Mouse (Mus musculus) CH12F3 (cell line): ENCODE data around the gene Megf8.

Source experiments
- in situ Hi-C: fragments of 300-500 bp; cut with MboI; formaldehyde crosslinking; loops from 2 replicates; pipeline ENCODE4 v1.14.3; 2020; ENCODE audit warnings: low sequenced_read_pairs

Gene Megf8

GRCm38 (mm10) chr7:25316532-25317445 is at the start of gene Megf8:
Gene Megf8, plus strand, starts transcription at chr7:25317164.
- in situ Hi-C loops = no loop called here

- in situ Hi-C loops = no loop called here
These were observed 49.6 kb upstream of the Megf8 start, which contains the start of gene Cic for GRCm38 (mm10) chr7:25267301-25267750. Gene Cic, plus strand, starts transcription at chr7:25267704.

GRCm38 (mm10) chr7:25267751-25268463 is 49.1 kb upstream of the Megf8 start:
- in situ Hi-C loops = no loop called here

DNA sequence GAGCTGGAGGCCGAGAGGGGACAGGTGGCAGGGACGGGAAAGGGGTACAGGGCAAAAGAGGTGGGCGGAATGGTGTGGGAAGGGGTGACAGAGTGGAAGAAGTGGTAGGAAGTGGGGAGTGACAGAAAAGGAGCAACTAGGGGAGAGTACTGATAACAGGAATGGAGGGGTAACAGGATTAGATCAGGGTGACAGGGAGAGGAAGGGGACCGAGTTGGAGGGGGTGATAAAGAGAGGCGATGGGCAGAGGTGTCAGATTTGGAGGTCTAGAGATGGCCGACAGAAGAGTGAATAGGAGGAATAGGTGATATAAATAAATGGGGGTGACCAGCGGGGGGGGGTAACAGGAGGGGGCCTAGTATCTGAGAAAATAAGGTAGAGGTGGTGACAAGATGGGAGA is 48.4 kb upstream of the Megf8 start:
- in situ Hi-C loops = no loop called here

DNA sequence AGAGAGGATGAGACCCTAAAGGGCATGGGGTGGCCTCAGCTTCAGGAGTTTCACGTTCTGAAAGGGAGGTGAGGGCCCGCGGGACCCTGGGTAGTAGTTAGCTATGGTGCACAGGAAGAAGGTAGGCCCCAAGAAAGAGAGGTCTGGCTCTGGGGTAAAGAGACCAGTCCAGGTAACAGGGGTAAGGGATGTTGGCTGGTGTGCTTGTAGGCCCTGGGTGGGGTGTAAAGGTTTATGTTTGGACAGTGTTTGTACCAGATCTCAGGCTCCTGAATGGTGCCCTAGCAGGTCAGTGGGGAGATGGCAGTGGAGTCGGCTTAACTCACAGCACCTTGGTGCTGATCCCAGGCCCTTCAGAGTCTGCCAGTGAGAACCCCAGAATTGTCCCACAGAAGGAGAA is 47.9 kb upstream of the Megf8 start:
- in situ Hi-C loops = no loop called here

DNA sequence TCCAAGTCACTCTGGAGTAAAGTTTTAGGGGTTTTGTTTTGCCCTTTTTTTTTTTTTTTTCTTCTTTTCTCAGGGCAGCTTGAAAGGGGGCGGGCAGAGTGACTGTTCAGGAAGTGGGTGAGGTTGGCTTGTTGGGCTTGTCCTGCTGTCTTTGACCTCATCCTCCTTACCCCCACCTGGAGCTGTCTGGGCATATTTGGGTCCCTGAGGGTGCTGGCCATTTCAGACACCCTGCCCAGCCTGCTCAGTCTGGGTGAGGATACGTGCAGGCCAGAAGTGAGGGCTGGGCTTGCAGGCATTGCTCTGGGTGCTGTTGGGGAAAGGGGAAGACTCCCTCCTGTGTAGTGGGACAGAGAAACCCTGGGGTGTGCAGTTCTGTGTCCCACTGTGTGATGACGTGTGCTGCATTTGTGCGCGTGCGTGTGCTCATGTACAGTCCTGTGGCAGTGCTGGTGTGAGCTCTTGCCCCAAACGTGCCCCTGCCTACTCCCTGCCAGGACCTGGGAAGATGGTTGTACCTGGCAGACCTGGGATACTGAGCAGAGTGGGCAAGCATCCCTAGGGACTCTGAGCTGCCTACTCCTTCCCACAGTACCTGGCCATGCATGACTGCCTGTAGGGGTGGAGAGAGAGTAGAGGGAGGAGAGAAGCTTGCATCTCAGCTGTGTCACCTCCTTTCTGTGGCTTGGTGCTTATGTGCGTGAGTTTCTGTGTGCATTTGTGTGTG is 47.3 kb upstream of the Megf8 start:
- in situ Hi-C loops = no loop called here

DNA sequence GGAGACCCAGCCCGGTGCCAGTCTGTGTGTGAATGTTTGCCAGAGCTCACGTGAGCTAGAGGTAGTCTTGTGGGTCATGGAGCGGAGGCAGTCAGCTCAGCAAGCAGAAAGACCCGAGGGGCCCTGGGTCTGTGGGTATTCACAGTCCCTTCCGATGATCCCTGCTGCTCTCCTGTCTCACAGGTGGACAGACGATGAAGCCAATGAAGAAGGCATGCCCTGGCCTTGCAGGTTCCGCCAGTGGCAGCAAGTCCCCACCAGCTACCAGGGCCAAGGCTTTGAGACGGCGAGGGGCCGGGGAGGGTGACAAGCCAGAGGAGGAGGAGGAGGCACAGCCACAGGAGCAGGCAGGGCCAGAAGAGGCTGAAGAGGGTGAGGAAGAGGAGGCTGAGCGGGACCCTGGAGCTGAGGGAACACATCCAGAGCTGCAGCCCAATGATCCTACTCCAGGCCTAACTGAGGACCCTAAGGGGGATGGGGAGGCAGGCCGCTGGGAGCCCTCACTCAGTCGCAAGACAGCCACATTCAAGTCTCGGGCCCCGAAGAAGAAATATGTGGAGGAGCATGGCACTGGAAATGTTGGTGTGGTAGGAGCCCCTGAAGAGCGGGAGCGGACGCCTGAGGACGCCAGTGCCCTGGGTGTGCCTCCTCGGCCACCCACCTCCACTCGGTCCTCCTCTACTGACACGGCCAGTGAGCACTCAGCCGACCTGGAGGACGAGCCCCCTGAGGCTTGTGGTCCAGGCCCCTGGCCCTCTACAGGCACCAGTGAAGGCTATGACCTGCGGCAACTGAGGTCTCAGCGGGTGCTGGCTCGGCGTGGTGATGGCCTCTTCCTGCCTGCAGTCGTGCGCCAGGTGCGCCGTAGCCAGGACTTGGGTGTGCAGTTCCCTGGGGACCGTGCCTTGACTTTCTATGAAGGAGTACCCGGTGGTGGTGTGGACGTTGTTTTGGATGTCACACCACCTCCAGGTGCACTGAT is 46.0 kb upstream of the Megf8 start:
- in situ Hi-C loops = no loop called here

DNA sequence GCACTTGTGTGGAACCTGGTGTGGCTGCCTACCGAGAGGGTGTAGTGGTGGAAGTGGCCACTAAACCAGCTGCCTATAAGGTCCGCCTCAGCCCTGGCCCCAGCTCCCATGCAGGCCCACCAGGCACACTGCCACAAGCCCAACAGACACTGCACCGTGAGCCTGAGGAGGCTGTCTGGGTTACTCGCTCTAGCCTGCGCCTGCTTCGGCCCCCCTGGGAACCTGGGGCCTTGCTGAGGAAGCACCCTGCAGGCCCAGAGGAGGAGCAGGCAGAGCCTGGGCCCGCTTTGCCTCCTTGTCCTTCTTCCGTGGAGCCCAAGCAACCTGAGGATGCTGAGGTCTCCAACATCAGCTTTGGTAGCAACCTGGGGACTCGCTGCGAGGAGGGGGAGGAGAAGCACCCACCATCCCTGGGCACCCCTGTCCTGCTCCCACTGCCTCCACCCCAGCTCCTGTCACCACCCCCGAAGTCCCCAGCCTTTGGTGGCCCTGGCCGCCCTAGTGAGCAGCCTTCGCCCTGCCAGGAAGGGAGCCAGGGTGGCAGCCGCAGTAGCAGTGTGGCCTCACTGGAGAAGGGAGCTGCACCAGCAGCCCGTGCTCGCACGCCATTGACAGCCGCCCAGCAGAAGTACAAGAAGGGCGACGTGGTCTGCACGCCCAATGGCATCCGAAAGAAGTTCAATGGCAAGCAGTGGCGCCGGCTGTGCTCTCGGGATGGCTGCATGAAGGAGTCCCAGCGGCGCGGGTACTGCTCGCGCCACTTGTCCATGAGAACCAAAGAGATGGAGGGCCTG is 45.1 kb upstream of the Megf8 start:
- in situ Hi-C loops = no loop called here

DNA sequence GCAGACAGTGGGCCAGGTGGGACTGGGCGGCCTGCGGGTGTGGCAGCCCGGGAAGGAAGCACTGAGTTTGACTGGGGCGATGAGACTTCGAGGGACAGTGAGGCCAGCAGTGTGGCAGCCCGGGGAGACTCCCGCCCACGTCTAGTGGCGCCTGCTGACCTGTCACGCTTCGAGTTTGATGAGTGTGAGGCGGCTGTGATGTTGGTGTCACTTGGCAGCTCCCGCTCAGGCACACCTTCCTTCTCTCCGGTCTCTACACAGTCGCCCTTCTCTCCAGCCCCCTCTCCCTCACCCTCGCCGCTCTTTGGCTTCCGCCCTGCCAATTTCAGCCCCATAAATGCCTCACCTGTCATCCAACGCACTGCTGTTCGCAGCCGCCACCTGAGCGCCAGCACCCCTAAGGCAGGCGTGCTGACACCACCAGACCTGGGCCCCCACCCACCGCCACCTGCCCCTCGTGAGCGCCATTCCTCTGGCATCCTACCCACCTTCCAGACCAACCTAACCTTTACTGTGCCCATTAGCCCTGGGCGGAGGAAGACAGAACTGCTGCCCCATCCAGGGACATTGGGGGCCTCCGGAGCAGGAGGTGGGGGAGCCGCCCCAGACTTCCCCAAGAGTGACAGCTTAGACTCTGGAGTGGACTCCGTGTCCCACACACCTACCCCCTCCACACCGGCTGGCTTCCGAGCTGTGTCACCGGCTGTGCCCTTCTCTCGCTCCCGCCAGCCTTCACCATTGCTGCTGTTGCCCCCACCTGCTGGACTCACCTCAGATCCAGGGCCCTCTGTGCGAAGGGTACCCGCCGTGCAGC is 44.3 kb upstream of the Megf8 start:
- in situ Hi-C loops = no loop called here

DNA sequence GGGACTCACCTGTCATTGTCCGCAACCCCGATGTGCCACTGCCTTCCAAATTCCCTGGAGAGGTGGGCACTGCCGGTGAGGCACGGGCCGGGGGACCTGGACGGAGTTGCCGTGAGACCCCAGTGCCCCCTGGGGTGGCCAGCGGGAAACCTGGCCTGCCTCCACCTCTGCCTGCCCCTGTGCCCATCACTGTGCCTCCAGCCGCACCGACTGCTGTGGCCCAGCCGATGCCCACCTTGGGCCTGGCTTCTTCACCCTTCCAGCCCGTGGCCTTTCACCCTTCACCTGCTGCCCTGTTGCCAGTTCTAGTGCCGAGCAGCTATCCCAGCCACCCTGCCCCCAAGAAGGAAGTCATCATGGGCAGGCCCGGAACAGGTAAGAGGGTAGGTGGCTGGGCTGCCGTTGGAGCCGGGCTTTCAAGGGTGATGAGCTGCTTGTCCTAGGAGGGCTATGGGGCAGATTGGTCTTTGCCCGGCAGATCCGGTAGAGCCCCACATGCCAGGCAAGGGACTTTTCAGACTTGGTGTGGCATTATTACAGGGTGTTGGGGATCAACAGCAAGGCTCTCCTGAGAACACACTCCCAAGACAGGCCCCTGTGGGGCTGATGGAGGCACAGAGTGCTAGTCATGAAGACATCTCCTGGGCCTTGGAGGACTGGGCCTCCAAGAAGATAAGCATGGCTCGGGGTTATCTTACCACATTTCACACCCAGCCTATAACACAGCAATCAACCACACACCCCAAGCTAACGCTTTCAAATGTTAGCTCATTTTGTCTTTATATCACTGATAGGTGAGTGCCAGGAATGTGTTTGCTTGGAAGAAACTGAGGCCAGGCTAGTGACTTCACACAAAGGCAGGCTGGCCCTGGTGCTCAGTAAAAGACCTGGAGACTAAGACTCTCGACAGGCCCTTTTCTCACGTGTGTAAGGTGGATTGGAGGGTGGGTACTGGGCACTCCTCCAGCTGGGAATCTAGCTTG is 43.4 kb upstream of the Megf8 start:
- in situ Hi-C loops = no loop called here

GRCm38 (mm10) chr7:25274571-25274970 is 42.4 kb upstream of the Megf8 start:
- in situ Hi-C loops = no loop called here

DNA sequence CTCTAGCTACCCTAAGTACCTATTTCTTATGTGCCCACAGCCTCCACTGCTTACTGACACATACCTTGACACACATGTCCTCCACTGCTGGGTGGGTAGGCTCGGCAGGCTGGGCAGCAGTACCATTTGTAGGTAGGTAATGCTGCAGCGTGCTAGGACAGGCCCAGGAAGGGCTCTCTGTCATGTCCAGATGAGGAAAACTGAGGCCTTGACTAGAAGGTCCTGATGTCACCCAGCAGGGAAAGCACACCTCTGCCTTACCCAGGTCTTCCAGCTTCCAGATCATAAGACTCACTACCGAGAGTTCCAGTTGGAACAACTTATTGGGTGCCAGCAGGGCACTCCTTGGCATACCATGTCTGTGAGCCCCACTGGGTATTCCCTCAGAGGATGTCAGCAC is 42.0 kb upstream of the Megf8 start:
- in situ Hi-C loops = loop anchor here (5.0 kb wide), 1 partner anchor 33 kb away; no protein-coding TSS in a partner anchor

DNA sequence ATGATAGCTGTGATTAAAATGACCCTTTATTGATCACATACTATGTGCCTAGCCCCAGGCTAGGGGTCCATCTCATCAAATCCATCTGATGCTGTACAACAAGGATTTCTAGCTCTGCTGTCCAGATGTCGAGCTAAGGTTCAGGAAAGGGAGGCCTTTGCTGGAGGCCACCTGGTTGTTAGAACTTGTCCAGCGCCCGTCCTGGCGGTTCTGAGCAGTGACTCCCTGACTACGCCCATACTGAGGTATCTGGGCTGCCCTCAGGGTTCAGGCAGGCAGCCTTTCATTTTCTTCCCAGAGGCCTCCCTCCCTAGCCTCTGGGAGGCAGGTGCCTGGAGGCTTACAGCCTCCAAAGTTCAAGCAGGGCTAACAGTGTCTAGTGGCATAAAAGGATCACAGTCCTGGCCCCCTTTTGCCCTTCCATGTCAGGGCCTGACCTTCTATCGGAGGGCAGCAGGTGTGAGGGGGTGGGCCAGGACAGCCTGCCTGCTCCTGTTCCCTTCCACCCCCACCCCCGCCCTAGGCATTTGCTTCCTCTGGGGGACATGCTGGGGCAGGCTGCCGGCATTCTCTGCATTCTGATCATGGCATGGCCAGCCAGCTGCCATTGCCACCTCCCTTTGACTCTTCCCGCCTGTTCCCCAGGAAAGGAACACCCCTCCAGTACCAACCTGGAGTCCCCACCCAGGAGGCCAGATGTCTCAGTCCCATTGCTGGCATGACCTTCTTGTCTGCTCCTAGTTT is 41.2 kb upstream of the Megf8 start:
- in situ Hi-C loops = loop anchor here (5.0 kb wide), 1 partner anchor 33 kb away; no protein-coding TSS in a partner anchor

DNA sequence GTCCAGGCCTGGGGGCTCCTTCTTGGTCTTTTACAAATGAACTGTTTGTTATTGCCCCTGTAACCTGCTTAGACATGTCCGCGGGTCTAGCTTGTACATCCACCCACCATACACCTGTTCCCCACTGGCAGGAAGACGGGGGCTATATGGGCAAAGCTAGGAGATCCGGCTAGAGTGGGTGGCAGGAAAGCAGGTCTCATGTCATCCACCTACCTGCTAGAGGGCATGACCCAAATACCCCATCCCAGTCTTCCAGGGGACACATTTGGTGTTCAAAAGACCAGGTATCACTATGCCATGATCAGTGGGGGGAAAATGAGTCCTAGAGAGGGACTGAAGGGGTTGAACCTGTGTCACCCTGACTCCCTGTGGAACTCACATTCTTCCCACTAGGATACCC is 39.6 kb upstream of the Megf8 start:
- in situ Hi-C loops = loop anchor here (5.0 kb wide), 1 partner anchor 35 kb away; no protein-coding TSS in a partner anchor

DNA sequence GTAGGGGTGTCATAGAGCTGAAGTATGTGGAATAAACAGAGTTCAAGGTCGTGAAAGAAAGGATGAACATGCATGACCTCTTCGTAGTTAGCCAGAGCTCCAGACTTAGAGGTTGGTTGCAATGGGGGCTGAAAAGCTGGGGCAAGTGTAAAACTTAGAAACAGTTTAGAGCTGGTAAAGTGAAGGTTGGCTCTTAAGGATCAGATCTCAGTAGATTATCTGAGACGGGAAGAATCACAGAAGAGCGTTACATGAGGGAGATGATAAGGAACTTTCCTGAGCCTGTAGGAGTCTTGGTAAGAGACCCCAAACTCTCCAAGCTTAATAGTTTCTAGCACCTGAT is 39.0 kb upstream of the Megf8 start:
- in situ Hi-C loops = loop anchor here (5.0 kb wide), 1 partner anchor 36 kb away; no protein-coding TSS in a partner anchor

- in situ Hi-C loops = loop anchor here (5.0 kb wide), 1 partner anchor 36 kb away; no protein-coding TSS in a partner anchor
These were observed 38.5 kb upstream of the Megf8 start for GRCm38 (mm10) chr7:25278341-25279075.
